ENCODE assay signal across 21 mouse cellular contexts in genomic region chr4:61784231-61784630, GRCm38 (mm10). TPM values are rescaled to one million over a fixed set of nuclear protein-coding genes. Genes with fewer than 3 reads are reported as not detected.
A peak's percentile ranks its signal among the peaks of the same experiment; 100 is the strongest.
DNase-seq lines count a peak whose midpoint lies in the region; TF ChIP-seq lines count a peak whose summit lies in the region.
"Not testable (repeated sequence)": the region's sequence is repeated elsewhere in the genome, so short reads cannot be mapped to it uniquely, and the experiment has no call there.
"Had no signal": no experiment of that assay in that cellular context is flagged by ENCODE, and none has a peak within 500 bp of the region (broad histone marks: within the 10 kb centered on the region; RNA-seq: fewer than 3 reads in every experiment).

No protein-coding gene starts in this region.

- not testable (repeated sequence) for H3K27me3 ChIP-seq in liver, adult 2 months (ENCODE audit: control insufficient read depth, insufficient read depth, low read length)

- H3K4me3 ChIP-seq in liver, adult 2 months (ENCODE audit: insufficient read depth, low read depth, low read length), result not testable (repeated sequence)

- not testable (repeated sequence) for H3K79me2 ChIP-seq in liver, adult 2 months (ENCODE audit: control insufficient read depth, insufficient read depth, low read length)

- not testable (repeated sequence) for H3K4me1 ChIP-seq in liver, adult 2 months (ENCODE audit: control insufficient read depth, insufficient read depth, low read length)

- H3K9ac ChIP-seq in liver, adult 2 months (ENCODE audit: low read depth, low read length), result not testable (repeated sequence)

- not testable (repeated sequence) for H3K36me3 ChIP-seq in liver, adult 2 months (ENCODE audit: control insufficient read depth, insufficient read depth, low read length)

- peak; percentile 14 for DNase-seq in heart, adult 11 months
- peak; percentile 92 for DNase-seq in liver, adult 2 months (ENCODE audit: extremely low read depth, low read depth, low spot score)
- DNase-seq in mesoderm, embryonic 11.5 days (ENCODE audit: low read depth, low spot score), result peak; percentile 1
- DNase-seq in thymus, postnatal 0 days (ENCODE audit: low spot score), result peak; percentile 0

- WGBS in liver, adult 2 months, result 24% methylated on average over 1 of the region's 1 CpGs

- TF ChIP-seq CTCF in liver, adult 2 months (IDR thresholded peaks at IDR 0.05; ENCODE audit: low read depth, low read length), result not testable (repeated sequence)

- not testable (repeated sequence) for H3K27ac ChIP-seq in liver, adult 2 months (replicated peaks; ENCODE audit: insufficient read depth, low read depth, low read length)

- not testable (repeated sequence) for TF ChIP-seq POLR2A in liver, adult 2 months (IDR thresholded peaks at IDR 0.05; ENCODE audit: extremely low read depth, insufficient read depth, low read length)

RNA-seq across cellular contexts. Expression of gene Mup19, which starts 2.2 kb away (rescaled TPM):
- total RNA-seq in liver, adult 2 months (2014; rRNA removed), result 17.1 and 973 TPM in 2 replicates
- 123 and 143 TPM in 2 replicates for polyA plus RNA-seq in liver, adult 2 months (2012; rRNA removed)
- 0.70 TPM in 1 of 2 replicates, not detected in the other for polyA plus RNA-seq in thymus, postnatal 0 days (2015; fragmentation: Nextera tagmentation; extraction: Ambion mirVana)
- total RNA-seq: adrenal gland, postnatal 10 days; adrenal gland, postnatal 14 days; adrenal gland, postnatal 25 days; adrenal gland, postnatal 4 days; CH12.LX; ES-E14; G1E; MEL had no signal
- polyA plus RNA-seq: activated CD4-positive, CD25-positive, alpha-beta regulatory T cell, adult 4 months; adrenal gland, adult 2 months; brain, embryonic 14.5 days; C2C12; CD4-positive, CD25-positive, alpha-beta regulatory T cell, adult 4 months; G1E; Patski had no signal

RNA-seq across cellular contexts. Expression of gene Mup5, which starts 50.8 kb away (rescaled TPM):
- total RNA-seq in liver, adult 2 months (2014; rRNA removed), result not detected in 2 replicates
- polyA plus RNA-seq in liver, adult 2 months (2012; rRNA removed), result 0.20 TPM in 1 of 2 replicates, not detected in the other
- 0.14 TPM in 1 of 2 replicates, not detected in the other for polyA plus RNA-seq in thymus, postnatal 0 days (2015; fragmentation: Nextera tagmentation; extraction: Ambion mirVana)
- total RNA-seq: adrenal gland, adult 18-20 months; adrenal gland, adult 2 months; adrenal gland, adult 8-10 months; adrenal gland, postnatal 10 days; adrenal gland, postnatal 14 days; adrenal gland, postnatal 25 days; adrenal gland, postnatal 36 days; adrenal gland, postnatal 4 days; CH12.LX; ES-E14; G1E; MEL had no signal
- polyA plus RNA-seq: activated CD4-positive, CD25-positive, alpha-beta regulatory T cell, adult 4 months; adrenal gland, adult 2 months; brain, embryonic 14.5 days; C2C12; CD4-positive, CD25-positive, alpha-beta regulatory T cell, adult 4 months; G1E; Patski had no signal

Comparison
In these comparisons a context has a peak if more than half of its experiments do, and no peak if none do; other contexts are left out.
1. DNase-seq: peak in every context shown above with its lines; median percentile 92 in liver, adult 2 months; 14 in heart, adult 11 months; 1 in mesoderm, embryonic 11.5 days; 0 in thymus, postnatal 0 days.
2. RNA of gene Mup19, which starts 2.2 kb away (polyA plus RNA-seq): 123 to 143 TPM in liver, adult 2 months; 0.70 TPM in thymus, postnatal 0 days; every median in the first group is over 10 times any median in the second.